Mouse (Mus musculus) kidney, embryonic 16.5 days (tissue): ENCODE measurements at regions not wholly inside any gene's neighbourhood (a gene's known extent, or its start where the extent isn't known, plus 50 kb on each side); places are given as distances from the start of the nearest gene placed in this dataset.

Experiments
- ATAC-seq: fragments of 200-750 bp; cut with Nextera tagmentation; 2 replicates; pipeline ENCODE4 v1.8.0; 2017; ENCODE audit warnings: moderate TSS enrichment; ENCODE audit not compliant: low FRiP score, low TSS enrichment
- H3K27ac ChIP-seq: fragments of 300-500 bp; sonication (generic); 2 replicates; pipeline ENCODE4 v1.5.1; 2014; ENCODE audit warnings: low read length
- H3K27me3 ChIP-seq: fragments of 300-500 bp; sonication (generic); 2 replicates; pipeline ENCODE4 v1.6.1; 2014; ENCODE audit warnings: low read length, control low read depth, mixed read lengths; ENCODE audit not compliant: insufficient read depth
- H3K36me3 ChIP-seq: fragments of 300-500 bp; sonication (generic); 2 replicates; pipeline ENCODE4 v1.6.1; 2014; ENCODE audit warnings: low read length, control low read depth, mixed read lengths; ENCODE audit not compliant: insufficient read depth
- H3K4me1 ChIP-seq: fragments of 300-500 bp; sonication (generic); 2 replicates; pipeline ENCODE4 v1.6.1; 2014; ENCODE audit warnings: low read length, control low read depth, mixed read lengths; ENCODE audit not compliant: insufficient read depth
- H3K4me2 ChIP-seq: fragments of 300-500 bp; sonication (generic); replicated peaks from 2 replicates; pipeline ENCODE4 v1.6.1; 2014; ENCODE audit warnings: low read depth, low read length
- H3K4me3 ChIP-seq: fragments of 300-500 bp; sonication (generic); 2 replicates; pipeline ENCODE4 v1.5.1; 2014; ENCODE audit warnings: mild to moderate bottlenecking, low read length
- H3K9ac ChIP-seq: fragments of 300-500 bp; sonication (generic); replicated peaks from 2 replicates; pipeline ENCODE4 v1.6.1; 2014; ENCODE audit warnings: low read length
- H3K9me3 ChIP-seq: fragments of 300-500 bp; sonication (generic); 2 replicates; pipeline ENCODE4 v1.6.1; 2016; ENCODE audit warnings: low read length, control low read depth
- WGBS: fragments of 180-500 bp; shearing (Covaris S2); extraction: QIAGEN DNeasy Blood & Tissue Kit; methylation state at CpG from one replicate; pipeline ENCODE4 v1.1.7; 2014; 5-methylcytosine and 5-hydroxymethylcytosine counted together

DNA sequence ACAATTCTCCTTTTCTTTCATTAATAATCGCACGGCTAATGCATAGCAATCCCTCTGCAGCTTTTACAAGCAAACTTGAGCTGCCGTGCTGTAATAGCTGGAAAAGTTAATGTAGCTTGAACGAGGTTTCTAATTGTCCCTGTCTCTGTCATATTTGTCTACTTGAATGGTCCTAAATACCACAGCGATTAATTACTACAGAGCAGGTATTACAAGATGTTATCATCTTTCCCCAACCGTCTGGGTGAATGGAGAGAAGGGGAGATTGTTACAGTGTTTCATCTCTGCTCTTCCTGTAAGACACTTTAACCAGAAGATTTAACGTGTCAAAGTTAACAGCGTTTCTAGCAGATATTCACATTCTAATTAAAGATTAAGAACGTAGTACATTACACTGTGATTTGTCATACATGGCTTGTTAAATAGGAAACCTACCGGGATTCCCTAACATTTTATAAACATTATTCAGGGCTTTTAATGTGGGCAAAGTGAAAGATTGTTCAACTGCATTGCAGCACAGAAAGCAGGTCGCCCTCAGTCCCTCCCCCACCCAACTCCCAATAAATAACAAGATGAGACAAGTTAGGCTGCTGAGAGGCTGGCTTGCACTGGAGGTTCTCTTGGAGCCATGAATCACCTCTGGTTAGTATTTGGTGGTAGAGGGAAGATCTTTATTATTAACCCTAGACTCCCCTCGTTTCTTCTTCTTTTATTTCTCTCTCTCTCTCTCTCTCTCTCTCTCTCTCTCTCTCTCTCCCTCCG lies 436.2 kb upstream of the Pou3f3 start:
- Histone ChIP-seq H3K9ac (no peak overlapping the region), H3K4me2 (peak overlapping the region; percentile 32)

DNA sequence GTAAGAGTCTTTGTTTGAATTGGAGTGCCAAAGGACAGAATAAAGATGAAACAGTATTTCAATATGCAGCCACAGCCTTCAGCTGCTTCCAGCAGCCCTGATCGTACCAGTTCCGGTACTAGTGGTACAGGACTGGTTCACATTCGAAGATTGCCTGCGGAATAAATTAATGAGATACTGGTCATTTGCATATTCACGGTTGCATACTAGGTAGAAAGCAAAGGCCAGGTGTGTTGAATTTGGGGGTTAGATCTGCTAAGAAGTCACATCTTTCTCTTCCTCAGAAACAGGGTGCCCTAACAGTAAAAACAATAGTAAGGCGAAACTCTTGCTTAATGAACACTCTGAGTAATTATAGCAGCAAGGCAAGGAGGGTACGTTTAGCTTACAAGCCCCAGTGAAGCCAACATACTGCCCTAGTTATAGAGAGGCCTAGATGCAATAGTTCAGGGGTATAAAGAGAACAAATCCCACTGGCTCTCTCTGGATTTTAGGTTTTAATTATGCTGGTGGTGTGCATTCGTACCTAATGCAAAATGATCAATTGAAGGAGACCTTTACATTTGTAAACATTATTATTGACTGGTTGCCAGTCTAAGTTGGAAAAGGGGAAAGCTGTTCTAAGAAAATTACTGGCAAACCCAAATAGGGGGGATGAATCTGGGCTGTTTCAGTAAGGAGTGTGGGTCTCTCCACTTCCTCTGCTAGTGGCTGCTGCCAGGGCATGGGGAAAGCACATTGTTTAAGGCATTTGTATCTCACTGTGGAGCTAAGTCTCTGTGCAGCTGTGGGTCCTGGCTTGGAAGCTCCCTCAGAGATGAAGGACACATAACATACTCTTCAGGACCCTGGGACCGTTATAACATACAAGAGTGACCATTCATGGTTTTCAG lies 435.3 kb upstream of the Pou3f3 start:
- Histone ChIP-seq H3K27me3 (no peaks in the 10 kb centered on the region), H3K4me3 (no peak overlapping the region), H3K9me3 (no peaks in the 10 kb centered on the region), H3K9ac (no peak overlapping the region), H3K27ac (no peak overlapping the region), H3K4me2 (peak overlapping the region; percentile 32), H3K36me3 (no peaks in the 10 kb centered on the region), H3K4me1 (peaks cover 17% of the 10 kb centered on the region)
- ATAC-seq = no peak
- WGBS = 58% methylated on average over 9 of the region's 9 CpGs

More for the DNA sequence above, 436.2 kb upstream of the Pou3f3 start:
- Histone ChIP-seq H3K36me3 (no peaks in the 10 kb centered on the region), H3K27ac (no peak overlapping the region), H3K9me3 (no peaks in the 10 kb centered on the region), H3K4me3 (peak overlapping the region; percentile 16; the same call in 1 of the 2 replicates), H3K4me1 (peaks cover 17% of the 10 kb centered on the region), H3K27me3 (no peaks in the 10 kb centered on the region)
- WGBS = 11% methylated on average over 13 of the region's 13 CpGs
- peak; percentile 81; the same call in 1 of the 2 replicates for ATAC-seq

DNA sequence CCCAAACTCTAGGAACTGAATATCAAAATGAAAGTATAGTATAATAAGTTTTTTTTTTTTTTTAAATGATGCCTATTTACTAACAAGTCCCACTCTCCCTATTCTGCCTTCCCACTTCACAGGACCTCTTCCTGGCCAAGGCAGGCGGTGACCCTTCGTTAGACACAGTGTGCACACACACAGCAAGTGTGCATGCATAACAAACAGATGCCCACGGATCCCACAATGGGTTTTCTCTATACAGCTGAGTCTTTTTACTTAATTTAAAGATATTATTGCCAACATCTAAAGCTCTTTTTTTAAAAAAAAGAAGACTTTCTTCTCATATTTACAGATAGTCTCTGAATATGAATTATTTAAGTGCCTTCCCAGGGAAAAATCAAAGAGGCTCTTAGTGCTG lies 434.5 kb upstream of the Pou3f3 start:
- Histone ChIP-seq H3K4me3 (no peak overlapping the region), H3K27me3 (no peaks in the 10 kb centered on the region), H3K4me2 (no peak overlapping the region), H3K27ac (no peak overlapping the region), H3K9me3 (no peaks in the 10 kb centered on the region), H3K36me3 (no peaks in the 10 kb centered on the region), H3K9ac (no peak overlapping the region), H3K4me1 (peaks cover 17% of the 10 kb centered on the region)
- ATAC-seq = no peak
- 78% methylated on average over 3 of the region's 3 CpGs for WGBS

DNA sequence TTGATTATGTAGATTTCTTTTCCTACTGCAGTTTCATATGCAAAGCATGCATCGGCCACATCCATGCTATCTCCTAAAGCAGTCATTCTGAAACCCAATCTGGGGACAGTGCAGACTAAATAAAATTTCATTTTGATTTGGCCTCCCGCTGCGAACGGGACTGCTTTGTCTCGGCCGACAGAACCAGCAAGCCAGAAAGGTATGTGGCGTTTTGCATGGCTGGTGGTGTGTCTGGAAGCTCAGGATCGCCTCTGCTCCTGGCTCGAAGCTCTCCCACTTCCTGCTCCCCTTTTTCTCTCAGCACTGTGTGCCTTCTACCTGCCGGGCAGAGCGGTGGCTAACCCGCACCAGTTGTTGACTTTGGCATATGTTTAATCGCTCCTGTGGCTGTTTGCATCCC lies 433.8 kb upstream of the Pou3f3 start:
- WGBS = 5% methylated on average over 13 of the region's 13 CpGs
- H3K4me2 ChIP-seq = peak overlapping the region; percentile 48
- no peaks in the 10 kb centered on the region for H3K9me3 ChIP-seq
- peak overlapping the region; percentile 15; the same call in 1 of the 2 replicates for H3K9ac ChIP-seq
- H3K27me3 ChIP-seq = no peaks in the 10 kb centered on the region
- no peaks in the 10 kb centered on the region for H3K36me3 ChIP-seq
- peak overlapping the region; percentile 16 for H3K4me3 ChIP-seq
- no peak overlapping the region for H3K27ac ChIP-seq
- ATAC-seq = peak; percentile 67; the same call in 1 of the 2 replicates
- H3K4me1 ChIP-seq = peaks cover 17% of the 10 kb centered on the region

DNA sequence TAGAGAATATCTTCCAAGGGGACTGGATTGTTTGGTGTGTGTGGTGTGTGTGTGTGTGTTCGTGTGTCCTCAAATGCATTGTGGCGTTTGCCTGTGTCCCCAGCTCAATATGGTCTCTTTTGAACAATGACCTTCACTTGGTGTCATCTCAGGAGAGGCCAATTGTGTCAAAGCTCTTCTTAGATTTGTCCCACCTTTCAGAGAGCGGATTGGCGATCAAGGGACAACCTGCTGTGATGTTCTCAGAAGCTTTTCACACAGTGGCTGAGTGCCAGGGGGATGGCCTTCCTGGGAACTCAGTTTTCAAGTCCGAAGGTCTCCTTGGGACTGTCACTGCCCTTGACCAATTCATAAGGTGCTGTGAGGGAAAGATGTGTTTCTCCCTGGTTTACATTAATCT lies 433.0 kb upstream of the Pou3f3 start:
- WGBS = 78% methylated on average over 5 of the region's 5 CpGs
- H3K4me2 ChIP-seq = no peak overlapping the region
- H3K4me3 ChIP-seq = no peak overlapping the region
- peaks cover 17% of the 10 kb centered on the region for H3K4me1 ChIP-seq
- no peaks in the 10 kb centered on the region for H3K27me3 ChIP-seq
- H3K9me3 ChIP-seq = no peaks in the 10 kb centered on the region
- H3K27ac ChIP-seq = no peak overlapping the region
- ATAC-seq = no peak
- no peaks in the 10 kb centered on the region for H3K36me3 ChIP-seq
- H3K9ac ChIP-seq = no peak overlapping the region

DNA sequence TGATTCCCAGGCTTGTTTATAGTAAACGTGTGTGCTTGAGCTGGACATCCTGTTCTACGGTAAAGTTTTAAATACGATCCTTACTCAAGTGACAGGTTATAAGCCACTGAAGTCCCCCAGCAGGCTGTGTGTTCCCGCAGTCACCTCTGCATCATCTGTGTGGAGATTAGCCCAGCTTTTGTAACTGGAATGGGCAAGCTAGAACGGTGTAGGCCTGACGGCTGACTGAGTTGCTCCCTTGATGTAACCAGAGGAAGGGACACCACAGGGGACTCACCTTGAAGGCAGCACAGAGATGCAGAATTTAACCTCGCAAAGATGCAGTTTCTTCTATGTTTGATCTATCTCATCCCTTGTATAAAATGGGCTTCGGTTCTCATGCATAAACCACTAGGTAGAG lies 418.4 kb upstream of the Pou3f3 start:
- Histone ChIP-seq H3K27ac (no peak overlapping the region), H3K4me3 (no peak overlapping the region), H3K9ac (no peak overlapping the region), H3K4me2 (no peak overlapping the region), H3K9me3 (no peaks in the 10 kb centered on the region), H3K36me3 (no peaks in the 10 kb centered on the region), H3K27me3 (no peaks in the 10 kb centered on the region), H3K4me1 (no peaks in the 10 kb centered on the region)
- WGBS = 54% methylated on average over 8 of the region's 8 CpGs
- no peak for ATAC-seq

DNA sequence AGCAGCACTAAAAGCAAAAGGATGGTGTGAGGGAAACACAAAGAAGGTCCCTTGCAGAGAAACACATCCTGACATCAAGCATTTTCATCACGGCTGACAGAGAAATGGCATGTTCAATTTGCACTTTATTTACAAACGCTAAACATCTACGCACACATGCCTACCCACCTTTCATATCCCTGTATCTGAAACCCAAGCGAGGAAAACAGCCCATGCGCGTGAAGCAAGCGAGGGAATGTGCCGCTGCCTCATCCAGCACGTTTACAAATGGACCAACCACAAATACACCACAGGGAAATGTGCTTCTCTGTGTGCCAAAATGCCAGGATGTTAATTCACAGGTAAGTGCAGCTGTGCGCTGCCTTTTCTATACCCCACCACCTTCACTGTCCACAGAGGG lies 399.7 kb upstream of the Pou3f3 start:
- Histone ChIP-seq H3K9me3 (no peaks in the 10 kb centered on the region), H3K27me3 (no peaks in the 10 kb centered on the region), H3K4me1 (no peaks in the 10 kb centered on the region), H3K27ac (no peak overlapping the region), H3K9ac (no peak overlapping the region), H3K36me3 (no peaks in the 10 kb centered on the region), H3K4me2 (no peak overlapping the region), H3K4me3 (no peak overlapping the region)
- no peak for ATAC-seq
- 78% methylated on average over 10 of the region's 10 CpGs for WGBS

DNA sequence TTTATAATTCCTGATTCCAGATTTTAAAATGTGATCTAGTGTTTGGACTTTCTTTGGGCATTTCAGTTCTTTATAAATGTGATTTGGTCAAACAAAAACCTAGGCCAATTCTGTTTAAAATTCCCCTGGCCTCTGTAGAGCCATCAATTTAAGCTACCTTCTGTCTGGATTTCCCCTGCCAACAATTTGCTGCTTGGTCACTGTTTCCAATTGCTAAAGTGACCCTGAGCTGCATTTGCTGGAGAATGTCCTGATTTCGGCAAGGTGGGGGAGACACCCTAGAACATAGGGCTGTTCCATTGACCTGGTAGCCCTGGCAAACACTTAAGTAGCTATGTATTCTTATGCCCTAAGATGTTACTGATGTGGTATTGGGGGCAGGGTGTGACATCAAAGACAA lies 386.3 kb upstream of the Pou3f3 start:
- Histone ChIP-seq H3K27ac (no peak overlapping the region), H3K4me1 (no peaks in the 10 kb centered on the region), H3K9ac (no peak overlapping the region), H3K4me3 (no peak overlapping the region), H3K36me3 (no peaks in the 10 kb centered on the region), H3K9me3 (no peaks in the 10 kb centered on the region), H3K4me2 (no peak overlapping the region), H3K27me3 (no peaks in the 10 kb centered on the region)
- WGBS = 27% methylated on average over 1 of the region's 1 CpGs
- ATAC-seq = no peak

DNA sequence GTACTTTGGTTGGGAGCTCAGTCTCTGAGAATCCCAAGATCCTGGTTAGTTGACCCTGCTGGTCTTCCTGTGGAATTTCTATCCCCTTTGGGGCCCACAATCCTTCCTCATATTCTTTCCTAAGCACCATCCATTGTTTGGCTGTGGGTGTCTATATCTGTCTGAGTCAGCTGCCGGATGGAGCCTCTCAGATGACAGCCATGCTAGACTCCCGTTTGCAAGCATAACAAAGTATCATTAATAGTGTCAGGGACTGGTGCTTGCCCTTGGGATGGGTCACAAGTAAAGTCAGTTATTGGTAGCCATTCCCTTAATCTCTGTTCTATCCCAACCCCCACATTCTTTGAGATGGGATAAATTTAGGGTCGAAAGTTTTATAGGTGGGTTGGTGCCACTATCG lies 382.1 kb upstream of the Pou3f3 start:
- 38% methylated on average over 4 of the region's 4 CpGs for WGBS
- H3K27me3 ChIP-seq = no peaks in the 10 kb centered on the region
- no peak overlapping the region for H3K9ac ChIP-seq
- H3K9me3 ChIP-seq = peaks cover 3% of the 10 kb centered on the region; the same call in 1 of the 2 replicates
- H3K27ac ChIP-seq = no peak overlapping the region
- no peaks in the 10 kb centered on the region for H3K4me1 ChIP-seq
- H3K4me2 ChIP-seq = no peak overlapping the region
- no peak for ATAC-seq
- H3K4me3 ChIP-seq = no peak overlapping the region
- H3K36me3 ChIP-seq = no peaks in the 10 kb centered on the region

DNA sequence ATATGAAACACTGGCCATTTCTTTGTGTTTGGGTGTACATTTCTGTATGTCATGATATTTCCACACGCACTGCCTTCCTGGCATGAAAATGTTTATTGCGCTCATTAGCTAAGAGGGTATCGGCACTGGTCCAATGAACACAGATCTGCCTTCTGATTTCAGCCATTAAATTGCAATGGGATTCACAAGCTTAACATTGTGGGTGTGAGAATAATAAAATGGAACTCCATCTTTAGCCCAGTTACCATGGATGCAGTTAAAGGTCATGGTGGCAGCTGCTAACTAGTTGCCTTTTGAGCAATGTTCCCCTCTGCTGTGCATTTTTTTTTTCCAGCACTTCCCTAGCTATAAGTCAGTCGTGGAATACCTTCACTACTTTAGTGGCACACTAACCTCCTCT lies 343.7 kb upstream of the Pou3f3 start:
- H3K27ac ChIP-seq = no peak overlapping the region
- WGBS = 68% methylated on average over 4 of the region's 4 CpGs
- no peaks in the 10 kb centered on the region for H3K27me3 ChIP-seq
- no peak overlapping the region for H3K4me3 ChIP-seq
- no peak overlapping the region for H3K4me2 ChIP-seq
- no peaks in the 10 kb centered on the region for H3K9me3 ChIP-seq
- no peak overlapping the region for H3K9ac ChIP-seq
- H3K36me3 ChIP-seq = no peaks in the 10 kb centered on the region
- no peaks in the 10 kb centered on the region; the same call in 1 of the 2 replicates for H3K4me1 ChIP-seq
- no peak for ATAC-seq
